Mouse (Mus musculus): ENCODE results near the gene Akap7. TPM values are rescaled to one million over a fixed set of nuclear protein-coding genes. Genes with fewer than 3 reads are reported as not detected.
A peak's percentile ranks its signal among the peaks of the same experiment; 100 is the strongest.

Akap7 gene
- polyA plus RNA-seq, 1 experiment: 9.4 TPM

DNA sequence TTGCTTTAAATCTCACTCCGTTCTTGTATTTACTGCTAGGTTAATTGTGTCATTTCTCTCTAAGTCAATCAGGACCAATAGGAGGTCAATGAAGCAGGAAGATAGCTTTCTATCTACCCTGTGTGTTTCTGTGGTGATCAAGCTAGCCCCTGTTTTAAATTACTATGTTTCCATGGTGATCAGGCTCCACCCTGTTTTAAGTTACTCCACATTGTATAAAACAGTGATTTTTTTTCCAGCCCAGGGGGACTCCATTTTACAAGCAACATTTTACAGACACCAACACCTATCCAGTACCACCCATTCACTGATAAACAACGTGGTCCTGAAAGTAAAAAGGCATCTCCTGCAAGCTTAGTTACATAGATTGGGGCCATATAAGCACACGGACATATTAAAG lies 75.0 kb downstream of the Akap7 start:
- no peak overlapping the region for H3K27ac ChIP-seq (ENCODE audit: control insufficient read depth, insufficient read depth, low read depth, low read length)
- H3K27me3 ChIP-seq (ENCODE audit: control insufficient read depth, insufficient read depth, low read length): no peaks in the 10 kb centered on the region

DNA sequence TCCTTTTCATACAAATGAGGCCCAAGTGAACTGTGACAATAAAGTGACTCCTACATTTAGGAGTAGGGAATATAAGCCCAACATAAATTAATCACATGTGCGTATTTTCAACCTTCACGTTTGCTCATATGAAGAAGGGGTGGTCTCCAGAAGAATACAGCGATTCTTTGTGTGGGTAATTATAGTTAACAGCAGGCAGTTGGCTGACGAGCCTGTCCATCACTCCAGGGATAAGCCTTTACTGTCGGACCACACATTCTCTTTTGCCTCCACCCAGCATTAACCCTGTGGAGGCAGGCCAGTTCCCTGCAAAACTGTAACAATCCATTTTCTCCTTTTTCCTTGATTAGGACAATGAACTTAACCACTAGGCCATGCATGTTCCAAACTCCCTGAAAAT lies 76.3 kb downstream of the Akap7 start:
- TF ChIP-seq CTCF (IDR thresholded peaks at IDR 0.05; ENCODE audit: control insufficient read depth, insufficient read depth, insufficient replicate concordance, low read depth, low read length): no peak
- no peak for TF ChIP-seq POLR2A (IDR thresholded peaks at IDR 0.05; ENCODE audit: control insufficient read depth, low read depth, low read length)
- H3K27ac ChIP-seq (ENCODE audit: control insufficient read depth, insufficient read depth, low read depth, low read length): no peak overlapping the region

More for the DNA sequence above, 75.0 kb downstream of the Akap7 start:
- Histone ChIP-seq H3K36me3 (ENCODE audit: control insufficient read depth, insufficient read depth, low read length) (no peaks in the 10 kb centered on the region), H3K4me1 (ENCODE audit: control insufficient read depth, insufficient read depth, low read length) (no peaks in the 10 kb centered on the region), H3K4me3 (ENCODE audit: control insufficient read depth, low read depth, low read length) (no peak overlapping the region)
- TF ChIP-seq CTCF (IDR thresholded peaks at IDR 0.05; ENCODE audit: control insufficient read depth, insufficient read depth, insufficient replicate concordance, low read depth, low read length): no peak
- no peak for TF ChIP-seq POLR2A (IDR thresholded peaks at IDR 0.05; ENCODE audit: control insufficient read depth, low read depth, low read length)

DNA sequence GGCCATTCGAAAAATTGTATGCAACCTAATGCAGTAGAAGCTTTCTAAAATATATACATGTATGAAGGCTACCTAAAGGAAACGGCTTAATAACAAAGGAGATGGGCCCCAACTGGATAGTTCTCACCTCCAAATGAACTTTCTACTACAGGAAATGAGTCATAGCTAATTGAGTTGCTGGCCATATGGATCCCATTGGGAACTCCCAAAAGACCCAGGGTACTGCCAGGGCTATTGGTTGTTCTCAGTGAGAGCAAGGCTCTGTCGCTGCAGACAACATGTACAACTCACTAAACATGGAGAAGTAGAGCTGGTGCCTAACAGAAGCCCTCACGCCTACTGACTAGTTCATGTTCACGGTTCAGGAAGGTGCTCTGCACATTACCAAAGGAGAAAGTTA lies 83.3 kb downstream of the Akap7 start:
- Histone ChIP-seq H3K4me1 (ENCODE audit: control insufficient read depth, insufficient read depth, low read length) (no peaks in the 10 kb centered on the region), H3K27ac (ENCODE audit: control insufficient read depth, insufficient read depth, low read depth, low read length) (no peak overlapping the region)

More for the DNA sequence above, 76.3 kb downstream of the Akap7 start:
- Histone ChIP-seq H3K4me3 (ENCODE audit: control insufficient read depth, low read depth, low read length) (no peak overlapping the region), H3K36me3 (ENCODE audit: control insufficient read depth, insufficient read depth, low read length) (no peaks in the 10 kb centered on the region), H3K4me1 (ENCODE audit: control insufficient read depth, insufficient read depth, low read length) (no peaks in the 10 kb centered on the region), H3K27me3 (ENCODE audit: control insufficient read depth, insufficient read depth, low read length) (no peaks in the 10 kb centered on the region)

DNA sequence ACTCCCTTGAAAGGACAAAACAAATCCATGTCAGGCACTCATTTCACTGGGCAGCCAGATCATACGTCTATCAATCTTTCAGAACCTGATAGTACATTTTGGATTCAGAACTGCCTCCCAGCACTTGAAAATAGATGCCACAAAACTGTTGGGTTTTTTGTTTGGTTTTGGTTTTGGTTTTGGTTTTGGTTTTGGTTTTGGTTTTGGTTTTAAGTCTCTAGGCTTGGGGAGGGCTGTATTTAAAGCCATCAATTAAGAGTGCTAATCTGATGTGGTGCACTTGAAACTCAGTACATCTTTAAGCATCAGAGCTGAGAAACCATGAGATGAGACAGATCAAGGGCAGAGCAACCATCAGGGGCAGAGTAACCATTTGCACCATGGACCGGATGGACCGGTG lies 86.9 kb downstream of the Akap7 start:
- H3K27ac ChIP-seq (ENCODE audit: control insufficient read depth, insufficient read depth, low read depth, low read length): no peak overlapping the region
- no peak for TF ChIP-seq POLR2A (IDR thresholded peaks at IDR 0.05; ENCODE audit: control insufficient read depth, low read depth, low read length)
- no peak for TF ChIP-seq CTCF (IDR thresholded peaks at IDR 0.05; ENCODE audit: control insufficient read depth, insufficient read depth, insufficient replicate concordance, low read depth, low read length)
- no peak overlapping the region for H3K4me3 ChIP-seq (ENCODE audit: control insufficient read depth, low read depth, low read length)

More for the DNA sequence above, 83.3 kb downstream of the Akap7 start:
- TF ChIP-seq POLR2A (IDR thresholded peaks at IDR 0.05; ENCODE audit: control insufficient read depth, low read depth, low read length): no peak
- TF ChIP-seq CTCF (IDR thresholded peaks at IDR 0.05; ENCODE audit: control insufficient read depth, insufficient read depth, insufficient replicate concordance, low read depth, low read length): no peak
- Histone ChIP-seq H3K36me3 (ENCODE audit: control insufficient read depth, insufficient read depth, low read length) (no peaks in the 10 kb centered on the region), H3K4me3 (ENCODE audit: control insufficient read depth, low read depth, low read length) (no peak overlapping the region), H3K27me3 (ENCODE audit: control insufficient read depth, insufficient read depth, low read length) (no peaks in the 10 kb centered on the region)

DNA sequence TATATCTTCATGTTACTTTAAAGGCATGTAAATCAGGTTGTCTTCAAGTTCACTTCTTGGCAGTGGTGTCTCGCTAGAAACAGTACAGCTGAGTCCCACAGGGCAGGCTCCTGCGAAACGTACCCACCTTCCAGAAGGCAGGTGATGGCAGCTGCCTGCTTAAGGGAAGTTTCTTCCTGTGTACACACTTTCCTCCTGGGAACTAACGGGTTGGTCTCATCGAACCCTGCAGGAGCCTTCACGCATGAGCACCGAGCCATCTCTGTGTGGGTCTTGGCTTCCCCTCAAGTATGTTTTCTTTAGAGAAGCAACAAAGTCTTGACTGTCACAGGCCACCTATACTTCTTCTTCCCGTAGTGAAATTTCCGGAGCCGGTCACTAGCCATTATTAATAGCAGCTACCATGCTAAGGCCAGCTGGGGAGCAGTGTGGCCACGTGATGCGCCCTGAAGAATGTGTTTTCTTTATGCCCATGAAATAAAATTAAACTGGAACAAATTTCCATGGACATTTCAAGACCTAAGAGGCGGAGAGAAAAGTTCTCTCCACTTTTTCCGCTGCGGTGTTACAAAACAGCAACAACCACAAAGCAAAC lies 87.7 kb downstream of the Akap7 start:
- Histone ChIP-seq H3K27me3 (ENCODE audit: control insufficient read depth, insufficient read depth, low read length) (no peaks in the 10 kb centered on the region), H3K4me1 (ENCODE audit: control insufficient read depth, insufficient read depth, low read length) (no peaks in the 10 kb centered on the region), H3K27ac (ENCODE audit: control insufficient read depth, insufficient read depth, low read depth, low read length) (no peak overlapping the region), H3K4me3 (ENCODE audit: control insufficient read depth, low read depth, low read length) (no peak overlapping the region), H3K36me3 (ENCODE audit: control insufficient read depth, insufficient read depth, low read length) (no peaks in the 10 kb centered on the region)
- no peak for TF ChIP-seq POLR2A (IDR thresholded peaks at IDR 0.05; ENCODE audit: control insufficient read depth, low read depth, low read length)
- no peak for TF ChIP-seq CTCF (IDR thresholded peaks at IDR 0.05; ENCODE audit: control insufficient read depth, insufficient read depth, insufficient replicate concordance, low read depth, low read length)

More for the DNA sequence above, 86.9 kb downstream of the Akap7 start:
- H3K36me3 ChIP-seq (ENCODE audit: control insufficient read depth, insufficient read depth, low read length): no peaks in the 10 kb centered on the region
- H3K27me3 ChIP-seq (ENCODE audit: control insufficient read depth, insufficient read depth, low read length): no peaks in the 10 kb centered on the region
- H3K4me1 ChIP-seq (ENCODE audit: control insufficient read depth, insufficient read depth, low read length): no peaks in the 10 kb centered on the region

DNA sequence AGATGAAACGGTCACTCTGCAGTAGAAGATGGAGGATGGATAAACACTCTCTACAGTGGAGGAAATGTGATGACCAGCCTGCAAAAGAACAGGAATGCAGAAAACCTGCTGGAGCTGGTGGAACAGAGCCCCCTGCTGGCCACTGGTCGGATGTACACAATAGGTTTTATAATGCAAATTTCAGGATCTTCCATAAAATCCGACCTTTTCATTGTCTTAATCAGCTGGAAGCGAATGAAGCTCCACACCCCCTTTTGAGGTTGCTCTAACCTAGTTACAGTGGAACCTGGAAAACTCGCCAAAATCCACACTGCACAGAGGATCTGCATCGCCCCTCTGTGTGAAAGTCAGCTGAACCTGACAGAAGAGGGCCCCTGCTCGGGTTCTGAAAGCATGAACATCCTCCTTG lies 88.4 kb downstream of the Akap7 start:
- TF ChIP-seq CTCF (IDR thresholded peaks at IDR 0.05; ENCODE audit: control insufficient read depth, insufficient read depth, insufficient replicate concordance, low read depth, low read length) (peak; percentile 65; the same call in 1 of the 2 replicates), POLR2A (IDR thresholded peaks at IDR 0.05; ENCODE audit: control insufficient read depth, low read depth, low read length) (no peak)
- Histone ChIP-seq H3K27me3 (ENCODE audit: control insufficient read depth, insufficient read depth, low read length) (no peaks in the 10 kb centered on the region), H3K36me3 (ENCODE audit: control insufficient read depth, insufficient read depth, low read length) (no peaks in the 10 kb centered on the region), H3K4me1 (ENCODE audit: control insufficient read depth, insufficient read depth, low read length) (no peaks in the 10 kb centered on the region), H3K27ac (ENCODE audit: control insufficient read depth, insufficient read depth, low read depth, low read length) (no peak overlapping the region), H3K4me3 (ENCODE audit: control insufficient read depth, low read depth, low read length) (no peak overlapping the region)

DNA sequence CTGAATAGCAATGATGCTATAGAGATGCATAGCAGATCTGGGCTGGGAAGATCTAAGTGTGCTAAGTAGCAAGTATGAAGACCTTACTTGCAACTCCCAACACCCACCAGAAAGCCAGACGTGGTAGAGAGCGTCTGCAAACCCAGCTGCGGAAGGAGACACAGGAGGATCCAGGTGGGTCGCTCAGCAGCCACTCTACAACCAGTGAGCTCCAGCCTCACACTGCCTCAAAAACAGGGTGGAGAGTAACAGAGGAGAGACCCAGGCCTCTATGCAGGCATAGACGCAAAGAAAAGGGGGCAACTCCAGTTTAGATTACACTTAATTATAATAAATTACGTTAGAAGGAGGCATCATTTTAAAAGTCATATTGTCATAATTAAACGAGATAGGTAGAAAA lies 88.9 kb downstream of the Akap7 start:
- no peak for TF ChIP-seq POLR2A (IDR thresholded peaks at IDR 0.05; ENCODE audit: control insufficient read depth, low read depth, low read length)
- no peaks in the 10 kb centered on the region for H3K4me1 ChIP-seq (ENCODE audit: control insufficient read depth, insufficient read depth, low read length)
- no peak overlapping the region for H3K4me3 ChIP-seq (ENCODE audit: control insufficient read depth, low read depth, low read length)
- no peaks in the 10 kb centered on the region for H3K36me3 ChIP-seq (ENCODE audit: control insufficient read depth, insufficient read depth, low read length)
- H3K27me3 ChIP-seq (ENCODE audit: control insufficient read depth, insufficient read depth, low read length): no peaks in the 10 kb centered on the region
- no peak overlapping the region for H3K27ac ChIP-seq (ENCODE audit: control insufficient read depth, insufficient read depth, low read depth, low read length)

DNA sequence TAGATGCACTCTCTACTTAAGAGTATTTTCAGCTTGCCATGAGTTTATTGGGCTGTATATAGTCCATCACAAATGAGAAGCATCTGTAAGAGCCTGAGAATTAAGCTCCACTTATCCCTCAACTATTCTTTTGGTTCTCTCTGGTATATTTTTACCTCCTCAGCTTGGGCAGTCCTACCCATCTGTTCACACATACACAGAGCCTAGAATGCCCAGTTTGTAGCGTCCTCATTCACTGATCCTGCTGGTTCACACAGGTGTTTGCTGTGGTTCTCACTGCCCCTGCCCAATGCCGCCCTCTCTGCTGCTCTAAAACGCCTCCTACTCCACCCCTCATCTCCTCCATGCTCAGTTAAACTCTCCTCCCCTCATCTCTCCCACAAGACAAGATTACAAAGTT lies 91.7 kb downstream of the Akap7 start:
- no peak overlapping the region for H3K27ac ChIP-seq (ENCODE audit: control insufficient read depth, insufficient read depth, low read depth, low read length)
- TF ChIP-seq CTCF (IDR thresholded peaks at IDR 0.05; ENCODE audit: control insufficient read depth, insufficient read depth, insufficient replicate concordance, low read depth, low read length) (no peak), POLR2A (IDR thresholded peaks at IDR 0.05; ENCODE audit: control insufficient read depth, low read depth, low read length) (no peak)
- no peaks in the 10 kb centered on the region for H3K27me3 ChIP-seq (ENCODE audit: control insufficient read depth, insufficient read depth, low read length)
- no peak overlapping the region for H3K4me3 ChIP-seq (ENCODE audit: control insufficient read depth, low read depth, low read length)
- H3K36me3 ChIP-seq (ENCODE audit: control insufficient read depth, insufficient read depth, low read length): no peaks in the 10 kb centered on the region
- no peaks in the 10 kb centered on the region for H3K4me1 ChIP-seq (ENCODE audit: control insufficient read depth, insufficient read depth, low read length)

Measured in testis, adult 2 months (tissue).